Mouse (Mus musculus) central nervous system, embryonic 14 days (tissue): ENCODE results near the gene Aprt. TPM values are rescaled to one million over a fixed set of nuclear protein-coding genes. Genes with fewer than 3 reads are reported as not detected.

Source experiments
- polyA plus RNA-seq: library from polyadenylated mRNA; depleted of rRNA; stranded (reverse); fragments of >200 nt; gene quantifications from 2 replicates; pipeline ENCODE4 v1.2.3, GENCODE M21; 2012; rRNA removed

Aprt gene
- polyA plus RNA-seq = 116 and 124 TPM in 2 replicates

GRCm38 (mm10) chr8:122576648-122577022 is at the start of gene Aprt:
TSS of gene Aprt (minus strand) at chr8:122576909.

DNA sequence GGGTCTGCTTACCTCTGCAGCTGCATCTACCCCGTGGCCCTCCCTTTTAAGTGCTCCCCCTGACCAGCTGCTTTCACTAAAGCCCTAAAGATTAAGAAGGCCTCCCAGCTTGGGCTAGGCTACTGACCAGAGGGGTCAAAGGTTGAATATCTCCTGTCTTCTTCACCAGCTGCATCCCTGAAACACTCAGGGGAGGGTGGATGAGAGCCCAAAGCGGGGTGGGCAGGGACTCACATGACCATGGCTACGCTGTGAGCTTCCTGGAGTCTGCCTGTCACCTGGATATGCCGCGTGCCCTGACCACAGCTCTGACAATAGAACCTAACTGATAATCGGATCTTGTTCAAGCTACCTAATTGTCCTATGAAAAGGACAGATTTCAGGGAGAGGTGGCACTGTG is 46.0 kb upstream of the Aprt start, which contains the start of gene Pabpn1l:
Pabpn1l (minus strand) TSS at position 13 of the 400 bp plus-strand sequence.

DNA sequence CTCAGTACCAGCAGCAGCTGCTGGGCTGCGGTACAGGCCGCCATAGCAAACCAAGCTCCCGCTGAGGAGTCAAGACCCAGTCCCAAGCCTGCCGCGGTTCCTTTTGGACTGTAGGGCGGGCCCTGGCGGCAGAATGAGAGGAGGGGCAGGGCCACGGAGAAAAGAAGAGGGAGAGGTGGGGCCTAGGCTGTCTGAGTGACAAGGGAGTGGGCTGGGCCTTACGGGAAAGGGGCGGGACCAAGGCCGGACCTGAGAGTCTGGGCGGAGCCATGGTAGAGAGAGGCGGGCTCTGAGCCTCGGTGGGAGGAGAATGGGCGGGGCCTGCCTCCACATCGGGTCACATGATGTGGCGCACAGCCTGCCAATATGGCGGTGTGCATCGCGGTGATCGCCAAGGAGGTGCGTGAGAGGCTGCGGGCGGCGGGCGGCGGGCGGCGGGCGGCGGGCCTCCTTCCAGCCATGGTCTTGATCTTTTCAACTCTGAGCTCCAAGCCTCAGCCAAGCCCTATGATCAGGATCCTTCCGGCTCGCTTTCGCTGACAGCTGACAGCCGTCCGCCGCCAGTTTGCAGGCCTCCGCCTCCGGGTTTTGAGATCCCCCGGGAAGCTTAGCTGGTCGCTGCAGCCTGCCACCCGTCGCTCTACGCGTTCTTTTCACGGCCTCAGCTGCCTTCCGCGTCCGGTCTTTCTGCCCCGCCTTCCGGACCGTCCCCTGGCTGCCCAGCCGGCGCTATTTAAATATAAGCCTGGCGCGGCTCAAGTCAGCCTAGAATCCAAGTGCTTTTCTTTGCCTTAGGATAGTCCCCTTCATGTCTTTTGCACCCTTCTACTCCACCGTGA is 34.8 kb upstream of the Aprt start, which contains the start of the genes Galns and Trappc2l:
Galns (minus strand) TSS at position 169 of the 839 bp plus-strand sequence.
Trappc2l (plus strand) TSS at position 346 of the 839 bp plus-strand sequence.

DNA sequence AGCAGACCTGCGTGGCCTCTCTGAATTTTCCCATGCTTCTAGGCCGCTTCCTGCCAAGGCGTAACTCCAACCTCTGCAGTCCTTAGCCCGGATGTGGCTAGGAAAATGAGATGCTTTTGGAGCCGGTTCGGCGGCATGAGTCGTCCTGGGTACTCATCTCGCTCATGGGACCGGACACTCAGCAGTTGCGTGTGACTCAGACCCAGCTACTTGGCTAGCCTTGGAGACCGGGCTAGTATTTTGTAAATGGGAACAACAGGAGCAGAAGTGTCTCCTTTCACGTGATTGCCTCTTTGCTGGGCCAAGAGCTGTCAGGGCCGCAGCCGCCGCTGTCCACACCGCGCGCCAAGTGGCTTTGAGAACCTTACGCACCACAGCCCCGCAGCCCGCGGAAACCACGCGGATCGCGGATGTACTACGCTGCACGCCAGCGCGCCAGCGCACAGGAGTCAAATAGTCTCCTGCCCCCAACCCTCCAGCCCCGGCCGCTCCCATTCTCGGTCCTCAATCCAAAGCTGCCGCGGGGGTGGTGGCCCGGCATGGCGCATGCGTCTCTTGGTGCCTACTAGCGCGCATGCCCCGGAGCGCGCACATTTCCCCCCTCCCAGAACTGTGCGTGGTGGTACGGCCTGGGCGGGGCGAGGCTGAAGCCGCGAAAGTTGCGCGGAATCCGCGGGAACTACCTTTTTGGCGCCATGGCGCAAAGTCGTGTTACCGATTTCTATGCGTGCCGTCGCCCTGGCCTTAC is 9.2 kb downstream of the Aprt start, which contains the start of gene Cdt1:
Cdt1 (plus strand) TSS at position 655 of the 748 bp plus-strand sequence.

DNA sequence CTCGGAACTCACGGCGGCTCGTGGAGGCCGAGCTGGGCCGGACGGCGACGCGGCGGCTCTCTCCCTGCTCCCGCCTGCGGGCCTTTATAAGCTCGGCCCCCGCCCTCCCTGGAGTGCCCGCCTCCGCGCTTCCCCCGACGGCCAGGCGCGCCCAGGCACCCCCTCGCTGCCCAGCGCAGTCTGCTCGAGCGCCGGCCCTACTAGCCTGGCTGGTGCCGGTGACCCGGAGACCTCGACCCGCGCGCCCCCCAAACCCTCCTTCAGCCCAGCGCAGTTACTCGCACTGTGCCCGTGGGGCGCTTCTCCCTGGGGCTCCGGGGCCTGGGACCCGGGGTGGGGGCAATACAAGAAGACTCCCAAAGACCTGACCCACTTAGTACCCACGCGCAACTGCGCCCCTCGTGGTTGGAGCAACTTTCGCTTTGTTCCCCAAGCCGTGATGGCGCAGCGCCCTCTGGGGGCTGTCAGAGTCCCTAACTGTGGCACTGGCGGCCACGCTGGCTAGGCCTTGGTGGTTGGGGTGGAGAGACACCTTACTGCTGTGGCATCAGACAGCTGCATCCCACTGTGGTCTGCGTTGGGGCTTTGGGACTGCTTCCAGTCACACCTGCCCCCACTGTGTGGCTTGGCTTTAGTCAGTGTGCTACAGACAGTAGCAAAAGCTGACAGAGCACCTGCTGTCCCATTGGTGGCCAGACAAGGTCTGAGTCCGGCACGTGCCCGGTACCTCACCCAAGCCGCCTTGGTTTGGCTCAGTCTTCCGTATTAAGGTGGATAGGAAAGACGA is 25.3 kb downstream of the Aprt start, which contains the start of gene Piezo1:
Piezo1 (minus strand) TSS at position 65 of the 787 bp plus-strand sequence.

Other genes with a start within 250 kb of the Aprt start
- 0.05 and 0.81 TPM in 2 replicates for gene Trhr2, start 216.2 kb downstream of the Aprt start, polyA plus RNA-seq
- 50.7 and 56.9 TPM in 2 replicates for gene Zc3h18, start 200.3 kb downstream of the Aprt start, polyA plus RNA-seq
- gene Il17c, start 154.9 kb downstream of the Aprt start, polyA plus RNA-seq = 0.65 and 1.1 TPM in 2 replicates
- gene Cyba, start 144.0 kb downstream of the Aprt start, polyA plus RNA-seq = 26.5 and 39.1 TPM in 2 replicates
- gene Mvd, start 133.5 kb downstream of the Aprt start, polyA plus RNA-seq = 50.6 and 51.9 TPM in 2 replicates
- 0.34 TPM in 1 of 2 replicates, not detected in the other for gene Snai3, start 116.2 kb downstream of the Aprt start, polyA plus RNA-seq
- 60.5 and 60.6 TPM in 2 replicates for gene Rnf166, start 100.8 kb downstream of the Aprt start, polyA plus RNA-seq
- gene Ctu2, start 100.8 kb downstream of the Aprt start, polyA plus RNA-seq = 80.4 and 84.3 TPM in 2 replicates
- gene Piezo1, start 25.6 kb downstream of the Aprt start, polyA plus RNA-seq = 13.7 and 28.0 TPM in 2 replicates
- 30.7 and 34.3 TPM in 2 replicates for gene Cdt1, start 8.9 kb downstream of the Aprt start, polyA plus RNA-seq
- gene Galns, start 34.6 kb upstream of the Aprt start, polyA plus RNA-seq = 6.0 and 7.0 TPM in 2 replicates
- 177 and 206 TPM in 2 replicates for gene Trappc2l, start 34.7 kb upstream of the Aprt start, polyA plus RNA-seq
- gene Pabpn1l, start 45.8 kb upstream of the Aprt start, polyA plus RNA-seq = not detected in 2 replicates
- gene Cbfa2t3, start 122.2 kb upstream of the Aprt start, polyA plus RNA-seq = 13.5 and 17.0 TPM in 2 replicates
- gene Acsf3, start 198.6 kb upstream of the Aprt start, polyA plus RNA-seq = 19.9 and 20.0 TPM in 2 replicates